Mouse (Mus musculus) left cerebral cortex, adult 2 months (tissue): Measurements from ENCODE around the gene Ak3. TPM values are rescaled to one million over a fixed set of nuclear protein-coding genes. Genes with fewer than 3 reads are reported as not detected.
A peak's percentile ranks its signal among the peaks of the same experiment; 100 is the strongest.

ENCODE experiments used
- DNase-seq, 2 experiments: peaks; one replicate each; pipeline ENCODE4 v3.0.0; 2021 to 2022; ENCODE audit warnings: low spot score in 2 of 2, mixed read lengths in 1 of 2; ENCODE audit errors: extremely low spot score in 1 of 2
- H3K27ac ChIP-seq: fragments of 200-600 bp; 2 replicates; pipeline ENCODE4 v1.8.1; 2022
- H3K4me3 ChIP-seq: fragments of 200-600 bp; 2 replicates; pipeline ENCODE4 v1.8.1; 2022
- CTCF ChIP-seq: fragments of 200-600 bp; IDR thresholded peaks from 2 replicates; pipeline ENCODE4 v1.8.1; 2022; ENCODE audit warnings: antibody characterized with exemption, mild to moderate bottlenecking, moderate library complexity
- intact Hi-C: fragments of 180-260 bp; cut with DNase I; formaldehyde crosslinking; loops from one replicate; pipeline ENCODE4 v1.15.1; 2025
- total RNA-seq, 2 experiments: library from RNA; stranded (reverse); gene quantifications; 2 replicates each; pipeline ENCODE4 v1.2.3; 2021

Ak3 gene
- total RNA-seq, 2 experiments from 2014 or later = 51.8 to 56.1 TPM

GRCm38 (mm10) chr19:28989515-28989914, 58.2 kb downstream of the Ak3 start:
- peak overlapping the region; percentile 76 for H3K4me3 ChIP-seq
- TF ChIP-seq CTCF = no peak
- DNase-seq = no peak
- intact Hi-C loops = no loop called here
- H3K27ac ChIP-seq = peak overlapping the region; percentile 97

- Histone ChIP-seq H3K4me3 (no peak overlapping the region), H3K27ac (no peak overlapping the region)
- TF ChIP-seq CTCF = no peak
- DNase-seq = no peak
- intact Hi-C loops = no loop called here
Measured at GRCm38 (mm10) chr19:28982617-28983016, 65.1 kb downstream of the Ak3 start.

- peak; percentile 79 to 80 for DNase-seq
- Histone ChIP-seq H3K4me3 (peak overlapping the region; percentile 46), H3K27ac (0 out of 2 replicates have a peak overlapping the region, but pooled peaks have one; percentile 24)
- TF ChIP-seq CTCF = peak; percentile 93
- intact Hi-C loops = loop anchor here (5.0 kb wide), 2 partner anchors 87 to 198 kb away; no protein-coding TSS in a partner anchor
Measured at GRCm38 (mm10) chr19:28974862-28975611, 72.7 kb downstream of the Ak3 start.

Other genes starting within 250 kb of the Ak3 start
- gene Slc1a1, start 212.9 kb downstream of the Ak3 start, total RNA-seq = 100 to 1,000 TPM; 111 to 112 TPM
- gene Plpp6, start 84.0 kb downstream of the Ak3 start, total RNA-seq = 10 to 100 TPM; 57.4 to 58.1 TPM
- 1 to 10 TPM; 7.4 to 7.9 TPM for gene 4430402I18Rik, start 80.2 kb downstream of the Ak3 start, total RNA-seq
- 100 to 1,000 TPM; 106 to 110 TPM for gene Cdc37l1, start 57.6 kb downstream of the Ak3 start, total RNA-seq
- gene Rcl1, start 53.4 kb upstream of the Ak3 start, total RNA-seq = 10 to 100 TPM; 15.5 to 15.7 TPM
- gene Jak2, start 203.9 kb upstream of the Ak3 start, total RNA-seq = 10 to 100 TPM; 34.7 to 39.5 TPM